Mouse (Mus musculus) heart, embryonic 11.5 days (tissue): ENCODE results near the gene Cmip. TPM values are rescaled to one million over a fixed set of nuclear protein-coding genes. Genes with fewer than 3 reads are reported as not detected.
A peak's percentile ranks its signal among the peaks of the same experiment; 100 is the strongest.

Experiments used
- ATAC-seq: fragments of 200-750 bp; cut with Nextera tagmentation; replicated peaks from 2 replicates; pipeline ENCODE4 v1.8.0; 2017; ENCODE audit warnings: moderate library complexity; ENCODE audit not compliant: insufficient number of reproducible peaks, low FRiP score, low TSS enrichment
- H3K27ac ChIP-seq: fragments of 300-500 bp; sonication (generic); 2 replicates; pipeline ENCODE4 v1.5.1; 2014; ENCODE audit warnings: mild to moderate bottlenecking, low read depth, low read length
- H3K27me3 ChIP-seq: fragments of 300-500 bp; sonication (generic); 2 replicates; pipeline ENCODE4 v1.6.1; 2014; ENCODE audit warnings: mild to moderate bottlenecking, low read length, mixed read lengths; ENCODE audit not compliant: control insufficient read depth, insufficient read depth
- H3K36me3 ChIP-seq: fragments of 300-500 bp; sonication (generic); 2 replicates; pipeline ENCODE4 v1.6.1; 2014; ENCODE audit warnings: mild to moderate bottlenecking, low read length, moderate library complexity, mixed read lengths; ENCODE audit not compliant: control insufficient read depth, insufficient read depth
- H3K4me1 ChIP-seq: fragments of 300-500 bp; sonication (generic); 2 replicates; pipeline ENCODE4 v1.6.1; 2014; ENCODE audit warnings: low read length; ENCODE audit not compliant: control insufficient read depth, insufficient read depth
- H3K4me2 ChIP-seq: fragments of 300-500 bp; sonication (generic); 2 replicates; pipeline ENCODE4 v1.6.1; 2014; ENCODE audit warnings: mild to moderate bottlenecking, moderate library complexity
- H3K4me3 ChIP-seq: fragments of 300-500 bp; sonication (generic); 2 replicates; pipeline ENCODE4 v1.5.1; 2014; ENCODE audit warnings: low read depth, low read length
- H3K9ac ChIP-seq: fragments of 300-500 bp; sonication (generic); 2 replicates; pipeline ENCODE4 v1.6.1; 2014; ENCODE audit warnings: mild to moderate bottlenecking, low read depth, low read length, moderate library complexity
- H3K9me3 ChIP-seq: fragments of 300-500 bp; sonication (generic); replicated peaks from 2 replicates; pipeline ENCODE4 v1.6.1; 2016; ENCODE audit warnings: low read length; ENCODE audit not compliant: control insufficient read depth
- WGBS: fragments of 180-500 bp; shearing (Covaris S2); extraction: QIAGEN DNeasy Blood & Tissue Kit; methylation state at CpG from one replicate; pipeline ENCODE4 v1.1.7; 2014; ENCODE audit not compliant: insufficient replicate concordance; 5-methylcytosine and 5-hydroxymethylcytosine counted together
- polyA plus RNA-seq: library from polyadenylated mRNA; unstranded; fragments of >200 nt; fragmentation: Nextera tagmentation; extraction: Ambion mirVana; gene quantifications from 2 replicates; pipeline ENCODE4 v1.2.1, GENCODE M21; 2014

Gene Cmip
- polyA plus RNA-seq, 1 experiment from 2014 or later, result 8.6 TPM

GRCm38 (mm10) chr8:117402911-117403704 is 146.2 kb downstream of the Cmip start:
- ATAC-seq, result no peak
- 65% methylated on average over 9 of the region's 9 CpGs for WGBS
- Histone ChIP-seq H3K27ac (peak overlapping the region; percentile 25), H3K27me3 (no peaks in the 10 kb centered on the region), H3K9me3 (no peaks in the 10 kb centered on the region), H3K4me1 (peaks cover 23% of the 10 kb centered on the region), H3K4me2 (peak overlapping the region; percentile 53), H3K9ac (peak overlapping the region; percentile 30; the same call in 1 of the 2 replicates), H3K4me3 (peak overlapping the region; percentile 15; the same call in 1 of the 2 replicates), H3K36me3 (no peaks in the 10 kb centered on the region)

DNA sequence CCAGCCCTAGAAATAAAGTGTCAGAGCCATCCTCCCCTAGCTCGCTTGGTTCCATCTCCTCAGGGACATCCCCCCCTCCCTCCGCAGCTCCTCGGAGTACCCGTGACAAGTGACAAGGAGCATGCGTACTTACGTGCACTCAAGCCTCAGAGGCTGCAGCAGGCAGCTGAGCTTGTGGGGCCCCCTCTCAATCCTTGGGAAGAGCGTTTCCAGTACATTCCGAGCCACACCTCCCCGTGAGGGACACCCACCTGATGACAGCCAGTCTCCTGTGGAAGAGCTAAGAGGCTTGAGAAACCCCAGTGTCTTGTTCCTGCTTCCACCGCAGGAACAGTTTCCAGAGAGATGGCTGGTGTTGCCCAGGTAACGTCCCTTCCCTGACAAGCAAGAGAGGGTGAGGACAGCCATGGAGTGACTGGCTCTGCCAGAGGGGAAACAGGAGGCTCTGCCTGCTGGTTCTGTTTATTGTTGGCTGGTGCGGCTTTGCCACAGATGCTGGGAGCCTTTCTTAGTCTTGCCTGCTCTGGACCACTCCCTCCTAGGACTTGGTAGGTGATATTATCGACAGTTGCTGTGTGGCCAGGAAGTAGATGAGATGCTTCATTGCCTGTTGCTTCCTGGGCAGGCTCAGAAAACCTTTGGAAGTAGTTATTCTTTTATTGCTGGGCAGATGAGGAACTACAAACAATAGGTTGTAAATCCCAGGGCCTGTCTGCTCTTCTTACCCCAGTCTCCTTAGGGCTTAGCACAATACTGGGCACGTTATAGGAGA is 147.0 kb downstream of the Cmip start:
- 27% methylated on average over 14 of the region's 14 CpGs for WGBS
- Histone ChIP-seq H3K27me3 (no peaks in the 10 kb centered on the region), H3K4me3 (peak overlapping the region; percentile 15; the same call in 1 of the 2 replicates), H3K4me2 (peak overlapping the region; percentile 53), H3K36me3 (no peaks in the 10 kb centered on the region), H3K27ac (peak overlapping the region; percentile 41), H3K9ac (peak overlapping the region; percentile 30; the same call in 1 of the 2 replicates), H3K4me1 (peaks cover 23% of the 10 kb centered on the region), H3K9me3 (no peaks in the 10 kb centered on the region)
- ATAC-seq, result peak; percentile 47

GRCm38 (mm10) chr8:117406081-117406480 is 149.2 kb downstream of the Cmip start:
- ATAC-seq, result no peak
- no peak overlapping the region for H3K9ac ChIP-seq
- no peaks in the 10 kb centered on the region for H3K36me3 ChIP-seq
- H3K27me3 ChIP-seq, result no peaks in the 10 kb centered on the region
- WGBS, result 83% methylated on average over 3 of the region's 3 CpGs
- H3K9me3 ChIP-seq, result no peaks in the 10 kb centered on the region
- H3K27ac ChIP-seq, result no peak overlapping the region
- peaks cover 28% of the 10 kb centered on the region for H3K4me1 ChIP-seq
- H3K4me3 ChIP-seq, result no peak overlapping the region
- H3K4me2 ChIP-seq, result no peak overlapping the region

- ATAC-seq, result no peak
- Histone ChIP-seq H3K36me3 (no peaks in the 10 kb centered on the region), H3K9me3 (no peaks in the 10 kb centered on the region), H3K27me3 (0 out of 2 replicates have a peak, but pooled peaks cover 2% of the 10 kb centered on the region), H3K9ac (no peak overlapping the region), H3K4me1 (peaks cover 19% of the 10 kb centered on the region), H3K4me2 (no peak overlapping the region), H3K27ac (no peak overlapping the region), H3K4me3 (no peak overlapping the region)
- 89% methylated on average over 7 of the region's 7 CpGs for WGBS
These were observed 151.8 kb downstream of the Cmip start for GRCm38 (mm10) chr8:117408634-117409033.

DNA sequence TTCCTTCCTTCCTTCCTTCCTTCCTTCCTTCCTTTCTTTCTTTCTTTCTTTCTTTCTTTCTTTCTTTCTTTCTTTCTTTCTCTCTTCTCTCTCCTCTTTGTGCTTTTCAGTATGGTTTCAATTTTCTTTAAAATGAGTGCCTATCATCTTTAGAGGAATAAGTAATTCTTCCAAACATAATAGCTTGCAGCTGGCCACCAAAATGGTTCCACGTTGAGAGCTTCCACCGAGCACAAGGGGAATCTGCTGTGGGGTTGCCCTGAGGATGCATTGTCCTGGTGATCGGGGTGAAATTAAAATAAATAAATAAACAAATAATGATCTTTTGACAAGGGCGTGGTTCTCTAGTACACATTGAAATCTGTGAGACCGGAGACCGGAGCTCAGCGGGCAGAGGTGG is 152.2 kb downstream of the Cmip start:
- Histone ChIP-seq H3K27me3 (0 out of 2 replicates have a peak, but pooled peaks cover 2% of the 10 kb centered on the region), H3K36me3 (no peaks in the 10 kb centered on the region), H3K4me2 (no peak overlapping the region), H3K9ac (no peak overlapping the region), H3K27ac (no peak overlapping the region), H3K4me1 (peaks cover 15% of the 10 kb centered on the region), H3K9me3 (no peaks in the 10 kb centered on the region), H3K4me3 (no peak overlapping the region)
- ATAC-seq, result no peak
- 90% methylated on average over 7 of the region's 7 CpGs for WGBS

- Histone ChIP-seq H3K4me3 (no peak overlapping the region), H3K36me3 (no peaks in the 10 kb centered on the region), H3K9ac (no peak overlapping the region), H3K4me2 (no peak overlapping the region), H3K27me3 (0 out of 2 replicates have a peak, but pooled peaks cover 2% of the 10 kb centered on the region), H3K9me3 (no peaks in the 10 kb centered on the region), H3K27ac (no peak overlapping the region), H3K4me1 (peaks cover 12% of the 10 kb centered on the region)
- ATAC-seq, result no peak
- 56% methylated on average over 10 of the region's 10 CpGs for WGBS
These were observed 153.5 kb downstream of the Cmip start for GRCm38 (mm10) chr8:117410391-117410790.

GRCm38 (mm10) chr8:117410901-117411300 is 154.0 kb downstream of the Cmip start:
- Histone ChIP-seq H3K27ac (no peak overlapping the region), H3K4me2 (no peak overlapping the region), H3K4me1 (peaks cover 12% of the 10 kb centered on the region), H3K9ac (no peak overlapping the region), H3K9me3 (no peaks in the 10 kb centered on the region), H3K36me3 (no peaks in the 10 kb centered on the region), H3K27me3 (0 out of 2 replicates have a peak, but pooled peaks cover 2% of the 10 kb centered on the region), H3K4me3 (no peak overlapping the region)
- WGBS, result 69% methylated on average over 10 of the region's 10 CpGs
- ATAC-seq, result no peak

GRCm38 (mm10) chr8:117412232-117412631 is 155.4 kb downstream of the Cmip start:
- no peak overlapping the region for H3K4me3 ChIP-seq
- WGBS, result 82% methylated on average over 10 of the region's 10 CpGs
- no peak overlapping the region for H3K27ac ChIP-seq
- H3K27me3 ChIP-seq, result 0 out of 2 replicates have a peak, but pooled peaks cover 2% of the 10 kb centered on the region
- no peaks in the 10 kb centered on the region for H3K9me3 ChIP-seq
- H3K9ac ChIP-seq, result no peak overlapping the region
- no peak for ATAC-seq
- H3K4me2 ChIP-seq, result no peak overlapping the region
- H3K36me3 ChIP-seq, result no peaks in the 10 kb centered on the region
- H3K4me1 ChIP-seq, result peaks cover 12% of the 10 kb centered on the region
